Mouse (Mus musculus): Measurements from ENCODE around the gene Glis3.
A peak's percentile ranks its signal among the peaks of the same experiment; 100 is the strongest.

Glis3 gene

GRCm38 (mm10) chr19:28655166-28655565 lies 24.7 kb downstream of the Glis3 start:
- no peak for DNase-seq (ENCODE audit: low spot score)

- no peak for DNase-seq (ENCODE audit: low spot score)
Observed at GRCm38 (mm10) chr19:28650836-28651235, 29.0 kb downstream of the Glis3 start.

DNA sequence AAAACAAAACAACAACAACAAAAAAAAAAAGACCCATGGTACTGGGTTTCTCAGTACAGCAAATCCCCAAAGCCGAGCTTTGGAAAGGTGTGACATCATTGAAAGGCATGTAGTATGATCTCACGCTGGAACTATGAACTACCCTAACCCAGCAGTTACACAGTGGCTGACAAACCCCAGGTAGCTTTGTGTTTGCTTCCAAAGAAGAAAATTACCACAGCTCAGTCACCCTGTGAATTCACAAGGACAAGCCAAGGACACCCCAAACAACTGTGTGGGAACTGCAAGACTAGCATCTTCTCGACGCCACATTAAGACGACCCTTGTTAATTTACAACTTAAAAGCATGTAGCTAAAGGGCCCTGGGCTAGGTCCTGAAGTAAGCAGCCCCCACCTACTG lies 30.4 kb downstream of the Glis3 start:
- DNase-seq (ENCODE audit: low spot score), result no peak

DNA sequence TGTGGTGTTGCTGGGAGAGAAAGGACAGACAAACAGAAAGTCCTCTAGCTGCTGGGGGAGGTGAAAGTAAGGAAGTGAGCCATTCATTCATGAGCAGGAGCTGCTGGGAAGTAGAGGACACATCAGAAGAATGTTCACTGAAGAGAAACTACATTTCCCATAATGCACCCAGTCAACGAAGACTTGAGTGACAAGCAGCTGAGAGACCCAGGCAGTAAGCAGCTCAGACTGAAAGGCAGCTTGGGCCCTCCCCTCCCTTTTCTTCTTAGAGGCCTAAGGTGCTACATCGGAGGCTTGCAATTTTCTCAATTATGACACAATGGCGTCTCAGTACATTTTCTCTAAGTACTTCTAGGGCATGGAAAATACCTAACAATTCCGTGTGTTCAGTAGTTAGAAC lies 31.0 kb downstream of the Glis3 start:
- DNase-seq (ENCODE audit: low spot score), result no peak

DNA sequence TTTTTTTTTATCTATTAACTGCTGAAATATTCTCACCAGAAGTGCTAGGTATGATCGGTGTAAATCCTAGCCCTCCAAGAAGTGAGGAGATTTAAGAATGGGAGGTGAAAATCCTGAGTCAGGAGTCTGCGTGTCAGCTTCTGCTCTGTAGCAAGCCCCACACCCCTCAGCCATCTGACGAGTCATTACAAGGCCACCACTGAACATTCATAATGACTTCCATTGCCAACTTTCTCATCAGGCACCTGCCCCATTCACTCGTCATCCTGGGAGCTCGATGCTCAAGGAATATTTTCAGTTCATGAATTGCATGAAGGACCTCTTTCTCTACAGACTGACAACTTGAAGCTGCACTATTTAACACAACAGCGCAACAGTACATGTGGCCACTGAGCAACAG lies 32.5 kb downstream of the Glis3 start:
- no peak for DNase-seq (ENCODE audit: low spot score)

GRCm38 (mm10) chr19:28646286-28646685 lies 33.6 kb downstream of the Glis3 start:
- no peak for DNase-seq (ENCODE audit: low spot score)

- no peak for DNase-seq (ENCODE audit: low spot score)
Observed at GRCm38 (mm10) chr19:28640861-28641381, 39.0 kb downstream of the Glis3 start.

GRCm38 (mm10) chr19:28635991-28636553 lies 43.8 kb downstream of the Glis3 start:
- no peak for DNase-seq (ENCODE audit: low spot score)

DNA sequence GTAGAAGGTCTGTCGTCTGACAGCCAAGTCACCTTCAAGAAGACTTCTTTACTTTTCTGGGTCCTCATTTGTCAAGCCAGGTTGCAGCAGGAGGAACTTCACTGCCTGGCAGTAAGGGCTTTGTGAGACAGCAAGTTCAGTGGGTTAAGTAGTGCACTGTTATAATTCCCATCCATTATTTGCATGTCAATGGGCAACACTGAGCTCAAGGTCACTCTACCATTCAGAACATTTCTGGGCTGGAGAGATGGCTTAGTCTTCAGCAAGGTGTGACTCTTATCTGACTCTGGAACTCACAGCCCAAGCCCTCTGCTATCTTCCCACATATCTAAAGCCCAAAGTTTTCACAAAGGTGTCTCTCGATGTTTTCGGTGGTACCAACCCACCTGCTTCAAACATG lies 44.9 kb downstream of the Glis3 start:
- no peak for DNase-seq (ENCODE audit: low spot score)

GRCm38 (mm10) chr19:28628416-28628815 lies 51.5 kb downstream of the Glis3 start:
- DNase-seq (ENCODE audit: low spot score), result peak; percentile 51

GRCm38 (mm10) chr19:28626189-28626588 lies 53.7 kb downstream of the Glis3 start:
- DNase-seq (ENCODE audit: low spot score), result no peak

GRCm38 (mm10) chr19:28624571-28624970 lies 55.3 kb downstream of the Glis3 start:
- DNase-seq (ENCODE audit: low spot score), result no peak

DNA sequence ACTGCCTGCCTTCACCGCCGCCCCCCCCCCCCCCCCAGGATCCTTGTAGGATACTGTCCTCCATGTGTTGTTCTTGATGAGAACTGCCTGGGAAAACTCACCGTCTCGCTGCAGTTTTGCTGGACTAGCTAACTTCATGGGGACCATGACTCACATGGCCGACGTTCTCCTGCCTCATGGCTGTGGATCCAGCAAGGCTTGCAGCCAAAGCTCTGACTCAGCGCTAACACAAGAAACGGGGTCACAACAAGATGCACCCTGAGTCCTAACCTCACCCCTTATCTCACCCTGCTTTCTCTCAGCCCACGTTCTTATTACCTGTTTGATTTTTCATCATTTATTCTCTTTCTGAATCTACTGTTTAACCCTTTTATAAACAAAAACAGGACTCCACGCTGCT lies 56.2 kb downstream of the Glis3 start:
- no peak for DNase-seq (ENCODE audit: low spot score)

DNA sequence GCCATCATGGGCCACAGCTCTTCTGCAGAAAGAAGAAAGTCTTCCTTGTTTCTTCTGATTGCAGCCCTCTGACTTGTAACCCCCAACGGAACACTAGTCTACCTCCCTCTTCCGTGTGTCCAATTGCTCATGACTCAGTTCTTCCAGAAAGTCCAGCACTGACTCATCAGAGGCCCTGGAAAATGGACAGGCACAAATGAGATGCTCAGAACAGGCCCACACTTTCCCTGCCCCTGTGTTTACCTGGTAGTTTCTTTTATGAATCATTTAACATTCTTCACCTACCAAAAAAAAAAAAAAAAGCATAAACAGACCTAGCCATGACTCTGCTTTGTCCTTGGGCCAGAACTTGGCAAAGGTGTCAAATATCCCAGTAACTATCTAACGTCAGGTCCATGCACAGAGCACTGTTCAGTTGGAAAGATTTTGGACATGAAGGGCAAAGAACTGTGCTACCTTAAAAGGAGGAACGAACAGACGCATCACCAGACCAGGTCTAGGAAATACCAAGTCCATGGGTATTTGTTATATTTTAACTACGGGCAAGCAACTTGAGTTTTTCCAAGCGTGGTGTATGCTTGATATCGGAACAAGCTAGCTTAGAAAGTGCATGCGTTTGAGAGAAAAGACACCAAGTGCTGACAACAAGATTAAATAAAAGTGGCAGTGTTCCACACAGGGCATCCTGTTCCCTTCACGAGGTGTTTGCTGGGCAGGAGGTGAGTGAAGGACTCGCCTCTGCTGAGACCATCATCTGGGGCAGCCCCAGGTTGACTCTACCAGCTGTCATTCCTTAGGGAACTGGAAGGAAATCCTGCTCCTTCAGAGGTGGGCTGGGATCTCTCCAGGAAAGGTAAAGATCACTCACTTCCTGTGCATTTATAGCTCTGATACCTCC lies 58.0 kb downstream of the Glis3 start:
- DNase-seq (ENCODE audit: low spot score), result no peak

- DNase-seq (ENCODE audit: low spot score), result no peak
Observed at GRCm38 (mm10) chr19:28617736-28618135, 62.1 kb downstream of the Glis3 start.

DNA sequence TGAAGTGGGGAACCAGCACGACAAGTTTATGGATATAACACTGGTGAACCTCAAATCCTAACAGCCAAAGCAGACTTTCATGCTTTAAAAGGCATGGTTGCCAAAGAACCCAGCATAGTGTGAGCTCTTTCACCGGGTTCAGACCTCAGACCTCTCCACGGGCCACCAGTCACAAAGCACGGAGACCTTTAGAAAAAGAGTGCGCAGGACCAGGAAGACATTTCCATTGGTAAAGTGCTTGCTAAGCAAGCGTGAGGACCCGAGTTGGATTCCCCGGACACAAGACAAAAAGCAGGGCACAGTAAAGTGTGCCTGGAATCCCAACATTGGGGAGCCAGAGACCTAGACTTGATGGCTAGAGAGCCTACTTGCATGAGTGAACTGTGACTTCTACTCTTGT lies 62.7 kb downstream of the Glis3 start:
- no peak for DNase-seq (ENCODE audit: low spot score)

- no peak for DNase-seq (ENCODE audit: low spot score)
Observed at GRCm38 (mm10) chr19:28616487-28616886, 63.4 kb downstream of the Glis3 start.

GRCm38 (mm10) chr19:28612249-28612648 lies 67.6 kb downstream of the Glis3 start:
- no peak for DNase-seq (ENCODE audit: low spot score)

DNA sequence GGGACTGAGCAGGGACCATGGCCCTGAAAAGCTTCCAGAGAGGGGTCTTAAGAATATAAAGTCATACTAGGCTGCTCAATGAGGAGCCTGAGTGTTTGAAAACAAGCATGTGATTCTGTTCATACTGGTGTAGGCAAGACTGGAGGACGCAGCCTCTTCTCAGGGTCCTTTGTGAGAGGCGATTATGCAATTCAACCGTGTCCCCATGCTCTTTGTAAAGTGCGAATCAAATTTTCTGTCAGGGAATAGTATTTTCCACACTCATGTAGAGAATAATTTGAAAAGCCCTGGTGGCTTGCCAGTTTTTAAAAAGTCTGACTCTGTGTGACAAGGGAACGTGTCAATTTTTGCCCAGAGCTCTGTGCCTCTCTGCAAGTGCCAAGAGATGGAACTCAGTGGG lies 71.1 kb downstream of the Glis3 start:
- no peak for DNase-seq (ENCODE audit: low spot score)

DNA sequence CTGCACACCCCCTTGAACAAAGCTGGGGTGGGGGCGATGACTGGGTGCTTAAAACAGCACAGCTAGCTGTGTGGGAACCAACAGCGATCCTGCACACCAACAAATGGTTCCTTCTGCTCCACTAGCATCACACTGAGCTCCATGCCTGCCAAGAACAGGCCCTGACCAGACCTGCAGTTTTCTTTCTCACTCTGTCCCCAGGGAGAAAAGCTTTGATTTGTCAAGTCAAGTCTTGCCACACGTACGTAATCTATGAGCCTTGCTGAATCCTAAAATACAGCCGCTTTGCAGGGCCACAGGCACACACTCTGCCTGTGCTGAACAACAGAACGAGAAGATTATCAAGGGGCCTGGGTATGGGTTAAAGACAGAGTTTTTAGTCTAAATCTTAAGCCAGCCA lies 71.6 kb downstream of the Glis3 start:
- no peak for DNase-seq (ENCODE audit: low spot score)

- no peak for DNase-seq (ENCODE audit: low spot score)
Observed at GRCm38 (mm10) chr19:28600866-28601265, 79.0 kb downstream of the Glis3 start.

GRCm38 (mm10) chr19:28594215-28594614 lies 85.7 kb downstream of the Glis3 start:
- no peak for DNase-seq (ENCODE audit: low spot score)

DNA sequence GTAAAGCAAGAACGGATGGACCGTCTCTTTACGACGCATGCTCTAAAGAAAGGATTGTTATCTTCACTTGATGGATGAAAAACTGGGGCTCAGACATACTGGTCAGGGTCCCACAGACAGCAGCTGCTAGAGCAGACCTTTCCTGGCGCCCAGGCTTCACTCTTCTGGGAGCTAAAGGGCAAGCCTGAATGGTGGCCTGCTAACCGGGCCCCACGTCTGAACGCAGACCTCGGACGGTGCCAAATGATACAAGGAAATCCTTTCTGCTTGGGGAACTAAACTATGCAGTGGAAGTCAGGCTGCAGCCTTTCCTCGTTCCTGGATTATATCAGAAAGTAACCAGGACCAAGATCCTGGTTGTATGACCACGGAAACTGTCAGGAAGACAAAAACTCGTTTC lies 86.9 kb downstream of the Glis3 start:
- DNase-seq (ENCODE audit: low spot score), result no peak

Data from left cerebral cortex, adult 11 months (tissue).